Mouse (Mus musculus): ENCODE measurements around the gene Hvcn1.

DNA sequence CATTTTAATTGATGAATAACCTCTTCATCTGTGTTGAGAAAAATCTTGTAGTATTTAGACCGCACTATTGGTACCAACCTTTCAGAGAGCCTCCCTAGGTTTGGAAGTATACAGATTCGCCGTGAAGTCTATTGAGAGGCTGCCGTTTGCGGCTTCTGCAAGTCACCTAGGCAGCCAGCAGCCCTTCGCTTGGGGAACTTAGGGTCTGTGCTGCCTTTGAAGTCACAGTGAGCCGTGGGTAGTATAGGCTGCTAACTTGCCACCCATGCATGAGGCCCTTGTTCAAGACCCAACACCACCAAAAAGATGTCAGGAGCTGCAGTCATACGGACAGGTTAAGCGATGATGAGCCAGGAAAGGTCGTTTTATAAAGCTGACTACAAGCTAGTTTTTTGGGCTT lies 79.6 kb downstream of the Hvcn1 start:
- TF ChIP-seq CTCF (IDR thresholded peaks at IDR 0.05; ENCODE audit: low read depth) (no peak), EP300 (IDR thresholded peaks at IDR 0.05; ENCODE audit: low read depth) (no peak)
